ENCODE assay signal across 17 mouse cellular contexts in the genomic region with DNA sequence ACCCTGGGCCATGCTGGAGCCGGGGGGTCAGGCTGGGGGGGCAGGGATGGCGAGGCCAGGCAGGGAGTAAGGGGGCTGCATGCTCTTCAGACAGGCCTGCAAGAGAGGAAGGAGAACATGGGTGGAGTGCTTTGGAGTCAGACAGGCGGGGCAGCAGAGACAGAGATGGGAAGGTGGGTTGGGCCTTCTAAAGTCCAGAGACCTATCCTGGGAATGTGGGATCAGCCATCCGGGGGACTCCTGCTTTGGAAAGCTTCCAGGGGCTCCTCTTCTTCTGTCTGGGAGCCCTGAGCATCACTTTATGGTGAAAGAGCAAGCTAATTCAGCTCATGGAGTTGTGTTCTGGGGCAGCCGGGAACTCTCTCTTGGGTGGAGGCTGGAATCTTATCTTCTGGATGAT. TPM values are rescaled to one million over a fixed set of nuclear protein-coding genes. Genes with fewer than 3 reads are reported as not detected.
DNase-seq lines count a peak whose midpoint lies in the region; ATAC-seq lines count a peak whose summit lies in the region.
"Had no signal": no experiment of that assay in that cellular context is flagged by ENCODE, and none has a peak within 500 bp of the region (broad histone marks: within the 10 kb centered on the region; RNA-seq: fewer than 3 reads in every experiment).

No protein-coding gene starts in this region.

- H3K9me3 ChIP-seq in hindbrain, embryonic 12.5 days (replicated peaks): no peaks in the 10 kb centered on the region
- no peaks in the 10 kb centered on the region for H3K9me3 ChIP-seq in hindbrain, embryonic 11.5 days (ENCODE audit: control insufficient read depth, low read length)
- H3K9me3 ChIP-seq in hindbrain, embryonic 15.5 days: no peaks in the 10 kb centered on the region
- no peaks in the 10 kb centered on the region for H3K9me3 ChIP-seq in midbrain, embryonic 14.5 days (ENCODE audit: control insufficient read depth, low read length)
- H3K9me3 ChIP-seq: embryonic facial prominence, embryonic 10.5 days; limb, embryonic 12.5 days had no signal

- no peak for DNase-seq in hindbrain, embryonic 11.5 days (ENCODE audit: low spot score)
- no peak for DNase-seq in midbrain, embryonic 14.5 days
- DNase-seq in embryo, embryonic 11 days: no peak
- DNase-seq in liver: no peak
- no peak for DNase-seq in kidney, adult 9 months
- DNase-seq: adrenal gland, postnatal 36 days; gastrocnemius, postnatal 25 days; heart, postnatal 36 days; thymus, adult 18-20 months had no signal

- no peak overlapping the region for H3K4me3 ChIP-seq in hindbrain, embryonic 12.5 days
- H3K4me3 ChIP-seq in hindbrain, embryonic 11.5 days (ENCODE audit: low read depth, low read length): no peak overlapping the region
- peak overlapping the region; percentile 57 for H3K4me3 ChIP-seq in hindbrain, embryonic 15.5 days
- peak overlapping the region; percentile 67 for H3K4me3 ChIP-seq in midbrain, embryonic 14.5 days (replicated peaks; ENCODE audit: low read depth, low read length)
- H3K4me3 ChIP-seq: embryonic facial prominence, embryonic 10.5 days; limb, embryonic 12.5 days had no signal

- H3K27me3 ChIP-seq in hindbrain, embryonic 12.5 days: peaks cover 66% of the 10 kb centered on the region
- peaks cover 32% of the 10 kb centered on the region for H3K27me3 ChIP-seq in hindbrain, embryonic 11.5 days (ENCODE audit: control insufficient read depth, insufficient read depth, low read length)
- H3K27me3 ChIP-seq in hindbrain, embryonic 15.5 days: 0 out of 2 replicates have a peak, but pooled peaks cover 6% of the 10 kb centered on the region
- H3K27me3 ChIP-seq in midbrain, embryonic 14.5 days (ENCODE audit: control insufficient read depth, insufficient read depth, low read length): 0 out of 2 replicates have a peak, but pooled peaks cover 2% of the 10 kb centered on the region

- peak overlapping the region; percentile 100 for H3K4me2 ChIP-seq in hindbrain, embryonic 12.5 days (replicated peaks)
- no peak overlapping the region for H3K4me2 ChIP-seq in hindbrain, embryonic 11.5 days (replicated peaks; ENCODE audit: low read depth, low read length)
- H3K4me2 ChIP-seq in hindbrain, embryonic 15.5 days: peak overlapping the region; percentile 97
- peak overlapping the region; percentile 99 for H3K4me2 ChIP-seq in midbrain, embryonic 14.5 days (ENCODE audit: low read length)
- H3K4me2 ChIP-seq: heart, embryonic 11.5 days; limb, embryonic 12.5 days had no signal

- peaks cover 64% of the 10 kb centered on the region for H3K4me1 ChIP-seq in hindbrain, embryonic 12.5 days
- H3K4me1 ChIP-seq in hindbrain, embryonic 11.5 days (replicated peaks; ENCODE audit: control insufficient read depth, insufficient read depth, low read length): peaks cover 32% of the 10 kb centered on the region
- peaks cover 80% of the 10 kb centered on the region for H3K4me1 ChIP-seq in hindbrain, embryonic 15.5 days (replicated peaks)
- peaks cover 51% of the 10 kb centered on the region for H3K4me1 ChIP-seq in midbrain, embryonic 14.5 days (ENCODE audit: control insufficient read depth, insufficient read depth, low read length)

- 0 out of 2 replicates have a peak overlapping the region, but pooled peaks have one; percentile 18 for H3K9ac ChIP-seq in hindbrain, embryonic 12.5 days
- H3K9ac ChIP-seq in hindbrain, embryonic 11.5 days (ENCODE audit: low read depth, low read length): no peak overlapping the region
- H3K9ac ChIP-seq in hindbrain, embryonic 15.5 days: peak overlapping the region; percentile 16; the same call in 1 of the 2 replicates
- peak overlapping the region; percentile 7; the same call in 1 of the 2 replicates for H3K9ac ChIP-seq in midbrain, embryonic 14.5 days (replicated peaks; ENCODE audit: low read length)
- H3K9ac ChIP-seq: limb, embryonic 12.5 days; liver, embryonic 14.5 days had no signal

- 71% methylated on average over 5 of the region's 5 CpGs for WGBS in hindbrain, embryonic 12.5 days
- WGBS in hindbrain, embryonic 11.5 days: 82% methylated on average over 5 of the region's 5 CpGs
- 75% methylated on average over 5 of the region's 5 CpGs for WGBS in hindbrain, embryonic 15.5 days
- WGBS in midbrain, embryonic 14.5 days: 77% methylated on average over 5 of the region's 5 CpGs

- H3K36me3 ChIP-seq in hindbrain, embryonic 12.5 days: no peaks in the 10 kb centered on the region
- no peaks in the 10 kb centered on the region for H3K36me3 ChIP-seq in hindbrain, embryonic 11.5 days (ENCODE audit: control insufficient read depth, insufficient read depth, low read length)
- H3K36me3 ChIP-seq in hindbrain, embryonic 15.5 days: no peaks in the 10 kb centered on the region
- H3K36me3 ChIP-seq in midbrain, embryonic 14.5 days (ENCODE audit: control insufficient read depth, insufficient read depth, low read length): peaks cover 5% of the 10 kb centered on the region; the same call in 1 of the 2 replicates
- H3K36me3 ChIP-seq: limb, embryonic 12.5 days had no signal

- ATAC-seq in hindbrain, embryonic 12.5 days (ENCODE audit: low FRiP score): no peak
- ATAC-seq in hindbrain, embryonic 11.5 days (ENCODE audit: low FRiP score): no peak
- no peak for ATAC-seq in hindbrain, embryonic 15.5 days (ENCODE audit: low FRiP score, low read depth)
- ATAC-seq in midbrain, embryonic 14.5 days (ENCODE audit: low FRiP score, low TSS enrichment): no peak
- ATAC-seq: intestine, embryonic 16.5 days had no signal

- H3K27ac ChIP-seq in hindbrain, embryonic 12.5 days: no peak overlapping the region
- H3K27ac ChIP-seq in hindbrain, embryonic 11.5 days (ENCODE audit: low read depth, low read length): no peak overlapping the region
- H3K27ac ChIP-seq in hindbrain, embryonic 15.5 days (replicated peaks): no peak overlapping the region
- no peak overlapping the region for H3K27ac ChIP-seq in midbrain, embryonic 14.5 days (replicated peaks; ENCODE audit: low read depth, low read length)
- H3K27ac ChIP-seq: embryonic facial prominence, embryonic 10.5 days; left cerebral cortex, adult 2 months; limb, embryonic 12.5 days; liver, embryonic 14.5 days had no signal

RNA-seq across cellular contexts. Expression of gene Psd, which starts 2.0 kb away (rescaled TPM):
- 33.2 and 34.7 TPM in 2 replicates for polyA plus RNA-seq in hindbrain, embryonic 12.5 days (2016; fragmentation: Nextera tagmentation; extraction: Ambion mirVana)
- 10.0 and 11.9 TPM in 2 replicates for polyA plus RNA-seq in hindbrain, embryonic 11.5 days (2014; fragmentation: Nextera tagmentation; extraction: Ambion mirVana)
- polyA plus RNA-seq in hindbrain, embryonic 15.5 days (2015; fragmentation: Nextera tagmentation; extraction: Ambion mirVana): 119 and 145 TPM in 2 replicates
- polyA plus RNA-seq in midbrain, embryonic 14.5 days (2014; fragmentation: Nextera tagmentation; extraction: Ambion mirVana): 112 and 144 TPM in 2 replicates

RNA-seq across cellular contexts. Expression of gene Fbxl15, which starts 3.1 kb away (rescaled TPM):
- 26.2 and 28.3 TPM in 2 replicates for polyA plus RNA-seq in hindbrain, embryonic 12.5 days (2016; fragmentation: Nextera tagmentation; extraction: Ambion mirVana)
- polyA plus RNA-seq in hindbrain, embryonic 11.5 days (2014; fragmentation: Nextera tagmentation; extraction: Ambion mirVana): 26.3 and 27.1 TPM in 2 replicates
- polyA plus RNA-seq in hindbrain, embryonic 15.5 days (2015; fragmentation: Nextera tagmentation; extraction: Ambion mirVana): 47.1 and 51.8 TPM in 2 replicates
- 45.8 and 53.5 TPM in 2 replicates for polyA plus RNA-seq in midbrain, embryonic 14.5 days (2014; fragmentation: Nextera tagmentation; extraction: Ambion mirVana)

RNA-seq across cellular contexts. Expression of gene Cuedc2, which starts 13.6 kb away (rescaled TPM):
- polyA plus RNA-seq in hindbrain, embryonic 12.5 days (2016; fragmentation: Nextera tagmentation; extraction: Ambion mirVana): 239 and 261 TPM in 2 replicates
- 252 and 260 TPM in 2 replicates for polyA plus RNA-seq in hindbrain, embryonic 11.5 days (2014; fragmentation: Nextera tagmentation; extraction: Ambion mirVana)
- 336 and 347 TPM in 2 replicates for polyA plus RNA-seq in hindbrain, embryonic 15.5 days (2015; fragmentation: Nextera tagmentation; extraction: Ambion mirVana)
- polyA plus RNA-seq in midbrain, embryonic 14.5 days (2014; fragmentation: Nextera tagmentation; extraction: Ambion mirVana): 300 and 307 TPM in 2 replicates

RNA-seq across cellular contexts. Expression of gene Mfsd13a, which starts 16.0 kb away (rescaled TPM):
- polyA plus RNA-seq in hindbrain, embryonic 12.5 days (2016; fragmentation: Nextera tagmentation; extraction: Ambion mirVana): 7.1 and 7.6 TPM in 2 replicates
- polyA plus RNA-seq in hindbrain, embryonic 11.5 days (2014; fragmentation: Nextera tagmentation; extraction: Ambion mirVana): 4.4 and 6.9 TPM in 2 replicates
- 12.3 and 12.5 TPM in 2 replicates for polyA plus RNA-seq in hindbrain, embryonic 15.5 days (2015; fragmentation: Nextera tagmentation; extraction: Ambion mirVana)
- polyA plus RNA-seq in midbrain, embryonic 14.5 days (2014; fragmentation: Nextera tagmentation; extraction: Ambion mirVana): 7.2 and 7.7 TPM in 2 replicates

RNA-seq across cellular contexts. Expression of gene Nfkb2, which starts 20.8 kb away (rescaled TPM):
- polyA plus RNA-seq in hindbrain, embryonic 12.5 days (2016; fragmentation: Nextera tagmentation; extraction: Ambion mirVana): 4.7 and 5.0 TPM in 2 replicates
- 2.7 and 4.6 TPM in 2 replicates for polyA plus RNA-seq in hindbrain, embryonic 11.5 days (2014; fragmentation: Nextera tagmentation; extraction: Ambion mirVana)
- 2.8 and 3.3 TPM in 2 replicates for polyA plus RNA-seq in hindbrain, embryonic 15.5 days (2015; fragmentation: Nextera tagmentation; extraction: Ambion mirVana)
- polyA plus RNA-seq in midbrain, embryonic 14.5 days (2014; fragmentation: Nextera tagmentation; extraction: Ambion mirVana): 1.6 and 2.1 TPM in 2 replicates

Comparison
In these comparisons a context has a peak if more than half of its experiments do, and no peak if none do; other contexts are left out.
1. H3K4me3 ChIP-seq: peak in hindbrain, embryonic 15.5 days (single experiment) and midbrain, embryonic 14.5 days (single experiment); none in hindbrain, embryonic 12.5 days (single experiment) and hindbrain, embryonic 11.5 days (single experiment).